Mouse (Mus musculus) bone marrow macrophage, adult 2 months (primary cell): ENCODE data around the gene Thsd7a.

Source experiments
- CTCF ChIP-seq: IDR thresholded peaks from 2 replicates; pipeline ENCODE4 v1.5.1; 2012; ENCODE audit warnings: low read depth, mild to moderate bottlenecking, low read length, moderate library complexity
- POLR2A ChIP-seq: IDR thresholded peaks from 2 replicates; pipeline ENCODE4 v1.6.1; 2012; ENCODE audit warnings: mild to moderate bottlenecking, low read depth, low read length, borderline replicate concordance

DNA sequence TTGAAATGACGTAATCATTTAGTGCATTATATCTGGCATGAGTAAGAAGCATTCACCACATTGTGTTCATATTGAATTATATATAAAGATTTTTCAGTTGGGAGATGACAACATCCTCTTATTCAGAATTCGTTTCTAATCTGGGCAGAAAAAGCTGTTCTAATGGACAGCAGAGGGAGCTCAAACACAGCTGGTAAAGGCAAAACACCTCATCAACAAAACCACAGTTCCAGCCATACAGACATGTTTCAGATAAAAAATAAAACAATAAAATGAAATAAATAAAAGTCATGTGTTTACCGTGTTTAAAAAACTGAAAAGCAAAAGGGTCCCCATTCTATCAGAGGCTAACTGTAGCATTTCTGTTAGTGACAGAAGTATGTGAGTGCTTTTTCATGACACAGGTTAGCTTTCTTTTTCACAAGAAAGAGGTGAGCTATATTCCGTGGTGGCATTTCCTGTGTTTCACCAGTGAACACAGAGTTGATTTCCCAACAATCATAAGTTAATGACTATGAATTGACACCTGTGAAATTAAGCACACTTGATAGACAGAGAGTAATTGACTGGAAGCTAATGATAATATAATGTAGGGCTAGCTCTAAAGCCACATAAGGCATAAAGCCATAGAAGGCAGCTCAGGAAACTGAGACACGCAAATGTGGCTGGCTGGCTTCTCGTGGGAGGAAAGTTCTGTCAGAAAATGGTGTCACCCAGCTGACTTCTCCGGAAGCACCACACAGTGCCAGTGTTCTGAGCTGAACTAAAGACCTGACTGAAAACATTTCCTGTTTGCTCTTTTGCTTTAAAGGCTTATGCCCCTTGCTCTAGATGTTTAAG, 433.9 kb downstream of the Thsd7a start:
- no peak for TF ChIP-seq POLR2A
- no peak for TF ChIP-seq CTCF
